Mouse (Mus musculus) lung, postnatal 36 days (tissue): ENCODE data around the gene Cuedc1.
"Not testable (repeated sequence)": the region's sequence is repeated elsewhere in the genome, so short reads cannot be mapped to it uniquely, and the experiment has no call there.

ENCODE experiments used
- DNase-seq: peaks from one replicate; pipeline ENCODE4 v3.0.0; 2022; ENCODE audit warnings: mixed read lengths

The Cuedc1 gene

GRCm38 (mm10) chr11:88204593-88205368, 106.9 kb downstream of the Cuedc1 start:
- DNase-seq, result no peak

GRCm38 (mm10) chr11:88206576-88206975, 108.7 kb downstream of the Cuedc1 start:
- DNase-seq, result not testable (repeated sequence)

- DNase-seq, result no peak
These were observed 109.8 kb downstream of the Cuedc1 start for GRCm38 (mm10) chr11:88207697-88208096.

- DNase-seq, result no peak
These were observed 114.1 kb downstream of the Cuedc1 start for GRCm38 (mm10) chr11:88211824-88212582.

GRCm38 (mm10) chr11:88213757-88214156, 115.9 kb downstream of the Cuedc1 start:
- DNase-seq, result peak; percentile 51

- peak; percentile 60 for DNase-seq
These were observed 117.3 kb downstream of the Cuedc1 start for GRCm38 (mm10) chr11:88214881-88215831.

GRCm38 (mm10) chr11:88216231-88216685, 118.4 kb downstream of the Cuedc1 start:
- DNase-seq, result peak; percentile 69

- no peak for DNase-seq
These were observed 120.3 kb downstream of the Cuedc1 start for GRCm38 (mm10) chr11:88218155-88218554.

GRCm38 (mm10) chr11:88218586-88218985, 120.7 kb downstream of the Cuedc1 start:
- no peak for DNase-seq

- DNase-seq, result no peak
These were observed 124.1 kb downstream of the Cuedc1 start for GRCm38 (mm10) chr11:88221929-88222475.

GRCm38 (mm10) chr11:88227001-88227957, 129.4 kb downstream of the Cuedc1 start:
- no peak for DNase-seq

GRCm38 (mm10) chr11:88231213-88231790, 133.4 kb downstream of the Cuedc1 start:
- DNase-seq, result no peak

GRCm38 (mm10) chr11:88233528-88234427, 135.9 kb downstream of the Cuedc1 start:
- peak; percentile 28 for DNase-seq

- no peak for DNase-seq
These were observed 136.9 kb downstream of the Cuedc1 start for GRCm38 (mm10) chr11:88234789-88235188.

GRCm38 (mm10) chr11:88235221-88236203, 137.7 kb downstream of the Cuedc1 start:
- DNase-seq, result peak; percentile 74

- DNase-seq, result no peak
These were observed 142.4 kb downstream of the Cuedc1 start for GRCm38 (mm10) chr11:88240275-88240674.

GRCm38 (mm10) chr11:88240736-88241353, 143.0 kb downstream of the Cuedc1 start:
- DNase-seq, result no peak
